Mouse (Mus musculus) v-Abl transformed pro-B cells (cell line): ENCODE measurements around the gene St6galnac3.
"Not testable (repeated sequence)": the region's sequence is repeated elsewhere in the genome, so short reads cannot be mapped to it uniquely, and the experiment has no call there.

ENCODE experiments used
- in situ Hi-C, 2 experiments: fragments of 400-800 bp; cut with MboI; formaldehyde crosslinking; loops; one replicate each; pipeline ENCODE4 v1.15.1; 2025; ENCODE audit not compliant: unreplicated experiment in 2 of 2

St6galnac3 gene

DNA sequence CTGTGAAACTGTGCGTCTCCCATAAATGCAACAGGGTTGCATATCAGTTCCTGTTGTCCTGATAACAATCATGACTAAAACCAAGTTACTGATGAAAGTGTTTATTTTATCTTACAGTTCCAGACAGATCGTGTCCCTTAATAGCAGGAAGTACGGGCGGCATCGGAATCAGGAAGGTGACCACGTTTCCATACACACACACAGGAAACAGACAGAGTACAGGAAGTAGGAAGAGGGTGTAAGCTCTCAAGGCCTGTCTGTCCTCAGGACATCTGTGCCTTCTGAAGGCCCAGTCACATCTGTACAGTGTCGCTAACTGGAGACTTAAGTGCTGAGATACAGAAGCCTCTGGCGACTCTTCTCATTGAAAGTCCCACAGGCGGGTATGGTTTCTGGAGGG is 330.8 kb downstream of the St6galnac3 start:
- in situ Hi-C loops: no loop called here

DNA sequence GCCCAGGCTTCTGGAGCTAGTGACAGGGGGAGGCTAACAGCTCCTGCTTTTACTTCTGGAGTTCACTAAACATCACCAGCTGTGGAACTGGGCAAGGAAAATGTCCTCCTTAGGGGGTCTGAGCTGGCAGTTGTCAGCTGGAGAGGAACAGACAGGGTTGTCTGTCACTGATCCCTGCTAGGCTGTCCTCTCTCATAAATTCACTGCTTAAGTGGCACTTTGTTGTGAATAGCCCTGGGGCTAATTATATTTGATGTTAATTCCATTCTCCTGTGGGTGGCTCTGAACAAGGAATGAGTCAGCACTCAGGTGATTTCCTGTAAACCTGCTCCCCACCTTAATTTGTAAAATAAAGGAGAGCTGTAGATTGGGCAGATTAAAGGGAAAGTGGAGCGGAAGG is 333.5 kb downstream of the St6galnac3 start:
- in situ Hi-C loops: not testable (repeated sequence)

DNA sequence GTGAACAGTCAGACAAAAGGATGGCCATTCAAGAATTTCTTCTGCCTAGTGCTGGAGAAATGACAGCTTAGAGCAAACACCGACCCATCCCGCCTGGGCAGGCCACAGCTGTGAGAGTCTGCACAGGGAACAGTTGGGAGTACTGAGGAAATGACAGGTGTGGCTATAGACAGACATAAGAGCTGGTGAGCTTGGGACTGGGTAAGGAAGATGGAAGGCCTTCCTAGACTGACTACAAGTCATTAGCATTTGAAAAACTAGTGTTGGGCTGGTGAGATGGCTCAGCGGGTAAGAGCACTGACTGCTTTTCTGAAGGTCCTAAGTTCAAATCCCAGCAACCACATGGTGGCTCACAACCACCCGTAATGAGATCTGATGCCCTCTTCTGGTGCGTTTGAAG is 340.3 kb downstream of the St6galnac3 start:
- in situ Hi-C loops: not testable (repeated sequence)

DNA sequence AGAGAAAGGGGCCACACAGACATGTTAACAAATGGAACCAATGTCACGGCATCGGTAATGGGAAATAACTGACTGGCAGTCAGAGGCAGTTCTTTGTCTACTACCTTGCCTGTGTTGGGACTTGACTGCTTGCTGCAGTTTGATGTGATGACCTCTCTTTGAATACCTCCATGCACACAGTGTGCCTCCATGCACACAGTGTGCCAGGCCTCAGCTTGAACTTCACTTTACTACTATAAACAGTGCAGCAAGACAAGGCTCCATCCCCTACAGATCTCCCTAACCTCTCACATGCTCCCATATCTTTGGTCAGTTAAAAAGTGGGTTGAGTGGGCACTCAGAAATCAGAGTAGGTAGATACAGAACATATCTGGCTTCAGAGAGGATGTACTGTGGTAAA is 341.3 kb downstream of the St6galnac3 start:
- in situ Hi-C loops: no loop called here

DNA sequence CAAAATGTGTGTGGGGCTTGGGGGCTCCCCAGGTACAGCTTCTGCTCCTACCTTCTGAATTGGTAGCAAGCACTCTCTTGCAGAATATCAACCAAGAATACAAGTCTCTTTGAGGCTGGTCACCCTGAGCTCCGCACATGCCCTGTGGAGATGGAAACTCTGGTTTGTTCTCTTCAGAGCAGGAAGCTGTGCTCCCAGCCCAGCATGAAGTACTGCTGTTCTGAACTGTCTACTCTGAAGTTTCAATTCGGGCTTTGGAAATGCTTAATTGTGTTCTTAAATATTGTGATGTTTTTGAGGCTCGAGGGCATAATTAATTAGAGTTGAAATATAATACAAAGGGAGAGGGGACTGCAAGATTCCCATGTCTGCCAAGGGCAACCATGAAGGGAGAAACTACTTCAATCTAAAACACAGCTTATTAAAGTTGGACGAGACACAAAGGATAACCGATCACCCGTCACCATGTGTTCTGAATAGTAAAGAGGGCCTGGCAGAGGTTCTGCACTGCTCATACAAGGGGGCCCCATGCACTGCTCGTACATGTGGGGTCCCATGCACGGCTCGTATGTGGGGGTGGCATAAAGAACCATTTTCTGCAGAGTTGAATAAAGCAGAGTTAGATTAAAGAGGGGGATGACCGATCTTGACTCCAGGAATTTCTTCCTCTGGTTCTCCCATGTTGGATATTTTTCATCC is 359.8 kb downstream of the St6galnac3 start:
- in situ Hi-C loops: no loop called here

DNA sequence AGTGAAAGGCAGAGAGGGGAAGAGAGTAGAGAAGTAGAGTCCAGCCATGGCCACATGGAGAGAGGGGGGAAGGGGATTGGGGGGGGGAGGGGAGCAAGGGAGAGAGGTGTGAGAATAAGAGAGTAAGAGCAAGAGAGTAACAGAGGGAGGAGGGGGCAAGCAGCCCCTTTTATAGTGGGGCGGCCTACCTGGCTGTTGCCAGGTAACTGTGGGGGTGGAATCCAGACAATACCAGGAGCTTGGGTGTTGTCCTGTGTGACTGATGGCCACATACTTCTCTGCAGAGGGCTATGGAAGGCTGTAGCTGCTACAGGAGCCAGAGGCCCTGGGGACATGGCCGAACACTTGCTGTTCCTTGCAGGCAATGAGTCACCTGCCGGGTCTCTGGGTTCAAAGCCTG is 360.6 kb downstream of the St6galnac3 start:
- in situ Hi-C loops: no loop called here

DNA sequence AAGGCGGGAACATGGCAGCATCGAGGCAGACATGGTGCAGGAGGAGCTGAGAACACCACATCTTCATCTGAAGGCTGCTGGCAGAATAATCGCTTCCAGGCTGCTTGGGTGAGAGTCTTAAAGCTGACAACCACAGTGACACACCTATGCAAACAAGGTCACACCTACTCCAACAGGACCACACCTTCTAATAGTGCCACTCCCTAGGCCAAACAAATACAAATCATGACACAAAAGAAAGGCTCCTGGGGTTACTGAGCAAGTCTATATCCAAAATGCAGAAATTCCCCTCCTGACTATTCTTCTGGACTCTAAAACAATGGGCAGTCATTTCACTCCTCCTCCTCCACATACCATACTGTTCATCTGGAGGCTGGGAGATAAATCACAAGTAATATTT is 365.0 kb downstream of the St6galnac3 start:
- in situ Hi-C loops: no loop called here

DNA sequence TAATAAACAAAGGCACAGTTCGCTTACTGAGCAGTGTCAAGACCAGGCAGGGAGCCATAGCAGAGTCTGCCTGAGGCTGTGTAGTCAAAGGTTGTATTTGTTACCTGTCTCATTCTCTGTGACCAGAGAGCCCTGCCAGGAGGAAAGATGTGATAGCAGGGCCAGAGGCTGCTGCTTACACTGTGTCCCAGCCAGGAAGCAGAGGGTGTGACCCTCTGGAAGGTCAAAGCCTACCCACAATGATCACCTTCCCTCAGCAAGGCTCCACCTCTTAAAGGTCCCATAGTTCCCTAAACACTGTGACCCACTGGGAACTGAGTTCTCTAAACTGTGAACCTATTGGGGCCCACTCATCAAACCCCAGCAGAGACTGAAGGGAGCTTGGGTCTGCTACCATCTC is 368.9 kb downstream of the St6galnac3 start:
- in situ Hi-C loops: no loop called here

DNA sequence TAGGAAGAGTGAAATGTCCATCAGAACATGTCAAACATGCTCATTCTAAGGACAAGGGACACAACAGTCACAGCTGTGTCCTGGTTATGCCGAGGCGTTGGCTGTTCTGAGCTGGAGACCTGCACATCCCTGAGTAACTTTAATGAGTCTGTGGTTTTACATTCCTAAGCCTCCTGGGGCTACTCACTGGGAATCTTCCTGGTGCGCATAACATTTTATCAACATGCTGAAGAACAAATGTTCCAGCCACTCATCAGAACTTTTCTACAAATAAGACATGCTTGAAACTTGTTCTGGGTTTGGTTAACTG is 370.0 kb downstream of the St6galnac3 start:
- in situ Hi-C loops: no loop called here

DNA sequence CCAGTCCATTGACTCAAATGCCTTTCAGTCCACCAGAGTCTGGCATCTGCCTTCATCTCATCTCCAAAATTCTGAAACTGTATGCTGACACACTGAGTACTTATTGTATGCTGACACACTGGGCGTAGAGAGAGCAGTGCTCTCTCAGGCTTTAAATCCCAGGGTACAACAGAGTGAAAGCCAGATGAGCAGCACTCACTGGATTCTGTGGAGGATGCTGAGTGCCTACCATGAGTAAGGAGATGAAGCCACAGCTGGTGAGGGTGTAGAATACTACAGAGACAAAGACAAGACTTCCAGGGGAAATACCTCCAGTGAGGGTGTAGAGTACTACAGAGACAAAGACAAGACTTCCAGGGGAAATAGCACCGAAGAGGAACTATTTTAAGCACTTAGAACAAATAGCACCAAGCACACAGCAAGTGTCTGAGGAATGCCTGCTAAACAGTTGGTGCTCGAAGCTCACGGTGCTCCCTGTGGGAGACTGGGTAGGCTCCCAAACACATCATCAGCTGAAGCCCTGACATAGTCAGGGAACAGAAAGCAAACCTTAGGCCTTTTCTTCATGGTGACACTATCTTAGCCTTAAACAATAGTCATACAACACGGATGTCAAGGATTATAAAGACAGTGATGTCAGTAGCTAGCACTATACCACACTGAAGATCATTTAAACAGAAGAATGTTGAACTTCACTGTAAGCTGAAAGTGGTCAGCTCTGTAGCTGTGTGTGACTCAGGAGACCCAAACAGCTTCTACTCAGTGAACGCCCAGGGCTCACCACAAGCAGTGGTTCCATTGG is 370.6 kb downstream of the St6galnac3 start:
- in situ Hi-C loops: no loop called here

DNA sequence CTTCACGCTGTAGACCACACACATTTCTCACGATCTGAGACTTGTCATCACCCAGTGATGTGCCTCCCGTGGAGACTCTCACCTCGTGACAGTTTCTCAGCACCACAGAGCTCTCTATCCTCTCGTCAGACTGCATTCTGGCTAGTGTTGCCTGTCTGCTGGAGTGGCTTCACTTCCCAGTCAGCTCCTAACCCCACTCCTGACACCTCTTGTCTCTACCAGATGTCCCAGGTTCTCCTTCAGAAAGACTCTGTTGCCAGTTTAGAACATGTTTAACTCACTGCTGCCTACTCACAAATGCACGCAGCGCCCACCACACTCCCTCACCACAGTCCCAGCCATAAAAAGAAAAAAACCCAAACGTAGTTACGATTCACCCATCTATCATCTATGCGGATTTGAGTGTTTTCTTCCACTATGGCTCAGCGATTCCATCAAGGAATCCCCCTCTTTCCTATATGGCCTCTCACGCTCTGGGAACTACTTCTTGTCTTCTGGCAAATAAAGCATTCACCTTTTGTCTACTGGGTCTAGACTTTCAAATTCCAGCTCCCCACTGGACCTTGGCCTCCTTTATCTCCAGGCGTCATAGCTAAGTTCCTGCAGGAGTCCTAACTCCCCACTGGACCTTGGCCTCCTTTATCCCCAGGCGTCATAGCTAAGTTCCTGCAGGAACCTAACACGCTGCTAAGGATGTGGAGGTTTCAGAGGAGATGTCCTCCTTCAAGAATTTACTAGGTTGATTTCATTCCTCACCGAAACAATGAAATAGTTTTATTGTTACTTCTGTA is 371.5 kb downstream of the St6galnac3 start:
- in situ Hi-C loops: no loop called here

DNA sequence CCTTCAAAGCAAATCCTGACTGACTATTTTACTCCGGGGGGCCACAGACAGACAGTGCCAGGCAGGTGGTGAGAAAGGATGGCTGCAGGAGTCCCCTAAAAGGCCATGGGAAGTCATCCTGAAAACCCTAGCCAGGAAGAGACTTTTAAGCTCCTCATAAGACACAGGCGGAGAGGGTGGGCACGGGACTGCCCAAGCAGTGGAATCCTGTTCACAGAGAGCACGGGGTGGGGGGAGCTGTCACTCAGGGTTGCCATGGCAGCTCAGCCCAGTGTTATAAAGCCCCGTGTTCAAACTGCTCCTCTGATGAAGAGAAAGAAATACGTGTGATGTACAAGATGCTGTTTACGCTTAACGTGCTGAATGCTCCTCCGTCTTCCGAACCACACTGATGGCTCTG is 375.0 kb downstream of the St6galnac3 start:
- in situ Hi-C loops: no loop called here

DNA sequence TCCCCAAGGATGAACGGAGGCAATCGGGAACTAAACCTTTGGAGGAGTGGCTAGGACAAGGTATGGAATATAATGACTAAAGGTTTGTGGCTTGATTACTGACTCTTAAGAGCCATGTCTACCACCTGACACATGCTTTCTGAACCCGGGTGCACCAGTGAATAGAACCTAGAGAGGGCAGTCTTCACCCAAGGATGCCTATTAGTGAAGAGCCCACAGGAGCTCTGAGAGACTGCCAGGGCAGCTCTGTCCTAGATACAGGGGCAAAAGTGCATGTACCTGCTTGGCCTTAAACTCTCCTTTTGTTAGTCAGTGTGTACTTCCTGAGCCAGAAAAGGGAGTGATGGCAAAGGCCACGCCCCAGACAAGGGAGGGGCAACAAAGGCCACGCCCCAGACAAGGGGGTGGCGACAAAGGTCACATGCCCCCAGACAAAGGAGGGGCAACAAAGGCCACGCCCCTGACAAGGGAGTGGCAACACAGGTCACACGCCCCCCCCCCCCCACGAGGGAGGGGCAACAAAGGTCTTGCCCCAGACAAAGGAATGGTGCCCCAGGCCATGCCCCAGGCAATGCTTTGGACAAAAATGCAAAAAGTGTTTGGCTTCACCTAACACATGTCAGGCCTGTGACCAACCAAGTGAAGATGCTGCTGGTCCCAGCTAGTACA is 376.0 kb downstream of the St6galnac3 start:
- in situ Hi-C loops: no loop called here

DNA sequence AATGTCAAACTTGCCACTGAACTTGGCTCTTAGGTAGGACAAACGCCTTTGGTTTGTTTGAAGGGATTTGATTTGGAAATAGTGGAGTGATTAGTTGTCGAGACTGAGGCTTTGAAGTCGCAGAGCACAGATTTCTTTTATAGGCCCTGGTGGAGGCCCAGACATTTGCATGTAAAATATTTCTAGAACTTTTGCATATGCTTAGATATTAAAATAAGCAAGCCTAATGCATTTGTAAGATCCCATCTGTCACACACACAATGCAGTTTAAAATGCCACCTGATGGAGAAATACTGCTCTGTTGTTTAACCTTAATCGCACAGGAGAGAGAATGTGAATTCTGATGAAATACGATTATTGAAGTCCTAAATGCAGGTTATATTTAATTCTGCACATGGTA is 380.0 kb downstream of the St6galnac3 start:
- in situ Hi-C loops: no loop called here

DNA sequence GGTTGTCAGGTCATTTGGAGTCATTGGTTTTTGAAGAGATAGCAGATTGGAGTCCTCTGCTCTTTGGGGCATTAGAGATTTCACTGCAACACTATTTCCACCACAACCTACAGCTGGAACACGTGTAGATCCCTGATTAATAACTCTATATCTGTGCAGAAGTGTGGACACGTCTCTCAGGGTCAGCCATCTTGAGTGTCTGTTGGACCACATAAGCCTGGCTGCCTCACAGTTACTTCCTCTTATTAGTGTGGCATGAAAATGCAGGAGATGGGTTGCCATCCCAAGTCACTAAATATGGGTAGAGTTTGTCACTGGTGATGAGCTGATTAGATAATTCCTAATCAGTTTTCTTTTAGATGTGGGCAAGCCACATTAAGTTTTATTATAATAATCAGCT is 385.0 kb downstream of the St6galnac3 start:
- in situ Hi-C loops: no loop called here

DNA sequence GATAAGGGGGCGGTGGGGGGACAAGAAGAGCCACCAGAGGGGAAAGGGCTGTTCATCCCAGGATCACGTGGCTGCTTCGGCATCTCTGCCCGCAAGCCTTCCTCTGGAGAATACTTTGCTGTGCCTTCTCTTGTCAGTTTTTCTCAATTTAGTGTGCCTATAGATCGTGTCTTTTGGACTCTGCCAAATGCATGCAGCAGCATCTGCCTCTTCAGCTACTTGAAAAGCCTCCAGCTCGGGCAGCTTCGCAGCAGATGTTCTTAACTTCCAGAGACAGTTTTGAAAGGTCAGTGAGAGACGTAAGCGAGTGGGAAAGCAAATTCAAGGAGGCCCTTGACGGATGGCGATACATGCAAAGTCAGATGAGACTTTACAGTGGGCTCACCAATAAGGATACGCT is 385.9 kb downstream of the St6galnac3 start:
- in situ Hi-C loops: no loop called here

DNA sequence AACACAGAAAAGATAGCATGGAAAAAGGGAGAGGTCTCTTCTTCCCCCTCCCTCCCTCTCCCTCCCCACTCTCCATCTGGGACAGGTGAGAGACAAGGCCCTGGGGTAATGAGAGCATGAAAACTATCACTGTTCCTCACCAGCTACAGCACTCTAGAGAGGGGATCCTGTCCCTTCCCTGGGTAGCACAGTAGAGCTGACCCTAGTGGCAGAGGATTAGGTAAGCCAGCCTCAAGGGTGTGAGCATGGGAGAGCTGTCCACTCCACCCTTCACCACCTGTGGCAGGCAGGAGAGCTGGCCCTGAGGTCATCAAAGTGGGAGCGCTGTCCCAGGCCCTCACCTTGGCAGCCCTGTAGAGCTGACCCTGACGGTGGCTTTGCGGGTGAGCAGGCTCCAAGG is 387.2 kb downstream of the St6galnac3 start:
- in situ Hi-C loops: no loop called here

DNA sequence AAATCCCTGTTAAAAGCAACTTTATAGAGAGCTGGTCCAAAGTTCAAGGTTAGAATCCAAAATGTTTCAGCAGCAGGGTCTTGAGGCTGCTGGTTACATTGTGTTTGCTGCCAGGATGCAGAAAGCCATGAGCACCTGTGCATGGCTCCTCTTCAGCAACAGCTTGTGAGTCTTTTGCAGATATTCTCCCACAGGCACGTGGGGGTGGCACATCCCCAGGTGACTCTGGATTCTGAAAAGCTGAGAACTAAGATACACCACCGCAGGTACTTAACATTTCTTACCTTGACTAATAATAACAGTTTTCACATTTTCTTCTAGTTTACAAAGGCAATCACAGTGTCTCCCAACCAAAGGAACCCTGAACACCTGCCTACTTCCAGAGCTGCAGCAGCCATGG is 387.8 kb downstream of the St6galnac3 start:
- in situ Hi-C loops: no loop called here

DNA sequence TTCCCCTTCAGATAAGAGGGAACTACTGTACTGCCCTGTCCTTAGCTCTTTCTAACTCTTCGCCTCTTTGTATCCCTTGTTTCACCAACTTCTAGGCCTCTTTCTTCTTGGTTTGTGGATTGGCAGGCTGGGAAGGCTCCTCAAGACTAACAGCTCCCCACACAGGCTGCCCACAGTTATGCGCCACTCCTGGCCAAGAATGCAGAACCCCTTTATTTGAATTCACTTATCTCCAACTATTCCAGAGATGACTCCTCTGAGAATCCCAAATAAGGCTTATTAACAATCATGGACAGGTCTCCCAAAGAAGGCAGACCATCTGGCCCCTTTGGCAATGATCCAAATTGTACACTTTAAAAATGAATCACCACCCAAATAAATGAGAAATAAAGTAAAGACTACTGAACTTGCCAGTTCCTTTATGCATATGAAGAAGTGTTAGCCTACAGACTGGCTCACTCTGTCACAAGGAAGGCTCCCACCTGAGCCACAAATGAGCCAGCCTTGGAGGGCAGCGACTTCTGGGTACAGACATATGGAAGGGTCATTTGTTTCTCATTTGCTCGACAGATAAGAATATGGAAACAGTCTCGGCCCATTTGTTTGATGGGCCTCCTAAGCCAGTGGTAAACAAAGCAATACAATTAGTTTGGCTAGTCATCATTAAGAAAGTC is 390.7 kb downstream of the St6galnac3 start:
- in situ Hi-C loops: no loop called here

DNA sequence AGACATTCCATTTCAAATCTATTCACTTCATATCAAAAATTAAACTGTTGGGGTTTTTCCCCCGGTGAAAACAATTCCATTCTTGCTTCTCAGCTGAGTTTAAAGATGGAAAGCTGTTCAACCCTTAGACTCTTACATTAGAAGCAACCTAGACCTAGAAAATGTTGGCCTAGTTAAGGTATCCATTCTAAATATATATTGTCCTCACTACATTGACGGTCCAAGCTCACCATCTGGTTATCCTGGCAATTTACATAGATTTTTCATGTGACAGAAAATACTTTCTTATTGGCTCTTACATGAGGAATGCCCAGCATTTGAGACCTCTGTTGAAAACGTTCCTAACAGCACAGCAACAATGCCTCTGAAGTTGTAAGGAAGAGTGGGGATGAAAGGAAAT is 400.7 kb downstream of the St6galnac3 start:
- in situ Hi-C loops: no loop called here

DNA sequence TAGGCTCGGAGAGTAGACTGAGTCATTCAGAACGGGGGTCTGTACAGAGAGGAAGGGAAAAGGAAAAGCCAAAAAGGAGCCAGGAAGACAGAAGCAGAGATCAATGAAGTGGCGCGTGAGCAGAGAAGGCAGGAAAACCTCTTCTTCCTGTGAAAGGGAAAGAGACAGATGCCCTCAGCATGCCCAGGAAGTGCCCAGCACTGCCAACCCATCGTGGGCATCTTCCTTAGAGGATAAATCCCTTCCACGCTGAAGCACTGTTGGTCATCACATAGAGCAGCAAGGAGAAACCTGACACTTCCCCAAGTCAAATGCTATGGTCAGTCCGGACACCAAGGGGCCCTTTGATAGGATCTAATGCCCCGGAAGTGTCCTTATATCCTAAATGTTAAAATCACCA is 401.5 kb downstream of the St6galnac3 start:
- in situ Hi-C loops: no loop called here
